Mouse (Mus musculus) left cerebral cortex, adult 2 months (tissue): ENCODE results near the gene Nudt13. TPM values are rescaled to one million over a fixed set of nuclear protein-coding genes. Genes with fewer than 3 reads are reported as not detected.
A peak's percentile ranks its signal among the peaks of the same experiment; 100 is the strongest.

Experiments
- DNase-seq, 2 experiments: peaks; one replicate each; pipeline ENCODE4 v3.0.0; 2021 to 2022; ENCODE audit warnings: low spot score in 2 of 2, mixed read lengths in 1 of 2; ENCODE audit errors: extremely low spot score in 1 of 2
- H3K27ac ChIP-seq: fragments of 200-600 bp; 2 replicates; pipeline ENCODE4 v1.8.1; 2022
- H3K4me3 ChIP-seq: fragments of 200-600 bp; 2 replicates; pipeline ENCODE4 v1.8.1; 2022
- CTCF ChIP-seq: fragments of 200-600 bp; IDR thresholded peaks from 2 replicates; pipeline ENCODE4 v1.8.1; 2022; ENCODE audit warnings: antibody characterized with exemption, mild to moderate bottlenecking, moderate library complexity
- intact Hi-C: fragments of 180-260 bp; cut with DNase I; formaldehyde crosslinking; loops from one replicate; pipeline ENCODE4 v1.15.1; 2025
- total RNA-seq, 2 experiments: library from RNA; stranded (reverse); gene quantifications; 2 replicates each; pipeline ENCODE4 v1.2.3; 2021

Nudt13 gene
- total RNA-seq, 2 experiments from 2014 or later, result 17.3 to 18.6 TPM

DNA sequence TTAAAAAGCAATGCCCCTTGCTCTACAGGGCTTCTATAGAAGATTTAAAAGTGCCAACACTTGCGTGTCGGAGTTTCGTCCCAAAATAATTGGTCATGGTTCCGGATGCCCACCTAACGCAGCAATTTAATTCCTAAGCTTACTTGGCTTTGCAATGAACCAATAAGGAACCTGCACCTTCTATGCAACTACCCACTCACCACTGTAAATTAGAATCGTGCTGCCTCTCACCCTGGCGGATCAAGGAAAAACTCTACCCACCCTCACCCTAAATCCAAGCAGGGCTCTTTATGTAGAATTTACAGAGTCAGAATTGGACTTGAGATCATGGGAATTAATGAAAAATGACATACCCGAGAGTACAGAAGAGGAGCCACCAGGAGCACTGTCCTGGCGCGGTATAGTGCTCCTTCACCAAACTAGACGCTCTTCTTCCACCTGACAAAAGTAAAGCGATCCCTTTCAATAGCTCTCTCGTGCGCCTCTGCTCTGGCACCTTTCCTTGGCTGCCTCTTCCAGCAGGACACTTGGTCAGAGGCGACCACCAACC is 53.0 kb downstream of the Nudt13 start:
- no peak; the same call in 1 of the 2 replicates for TF ChIP-seq CTCF
- peak overlapping the region; percentile 94 for H3K27ac ChIP-seq
- intact Hi-C loops, result no loop called here
- DNase-seq, result peak in 1 of 2 experiments; percentile 17
- H3K4me3 ChIP-seq, result peak overlapping the region; percentile 97

DNA sequence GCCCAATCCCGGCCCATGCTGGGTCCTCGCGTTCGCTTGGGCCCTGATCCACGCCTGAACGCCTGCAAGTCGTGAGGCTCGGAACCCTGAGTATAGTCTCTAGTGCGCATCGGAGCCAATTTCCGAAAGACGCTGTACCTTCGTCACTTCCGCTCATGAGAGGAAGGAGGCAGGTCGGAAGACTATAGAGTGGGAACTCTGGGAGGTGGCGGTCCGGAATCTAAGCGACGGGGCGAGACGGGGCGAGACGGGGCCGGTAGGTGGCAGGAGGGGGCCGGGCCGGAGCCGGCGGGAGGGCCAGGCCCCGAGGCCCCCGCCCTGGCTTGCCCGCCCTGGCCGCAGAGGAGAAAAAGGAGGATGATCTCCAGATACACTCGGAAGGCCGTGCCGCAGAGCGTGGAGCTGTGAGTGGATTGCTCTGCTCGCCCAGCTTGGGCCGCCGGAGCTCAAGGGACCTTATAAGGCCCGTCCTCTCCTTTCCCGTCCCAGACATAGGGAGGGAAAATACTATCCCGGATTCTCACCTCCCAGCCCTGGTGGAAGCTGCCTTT is 53.6 kb downstream of the Nudt13 start, which contains the start of the genes Ecd and Fam149b:
Gene Ecd, minus strand, starts transcription at position 131 of the 551 bp plus-strand sequence.
Gene Fam149b, plus strand, starts transcription at position 172 of the 551 bp plus-strand sequence.
- intact Hi-C loops, result loop anchor here (1.0 kb wide), 1 partner anchor 45 kb away; the partner anchor contains the start of gene Mrps16
- Histone ChIP-seq H3K27ac (peak within 1 kb of the TSS; percentile 94), H3K4me3 (peak within 1 kb of the TSS; percentile 97)
- peak; percentile 50 for TF ChIP-seq CTCF
- peak; percentile 90 for DNase-seq

DNA sequence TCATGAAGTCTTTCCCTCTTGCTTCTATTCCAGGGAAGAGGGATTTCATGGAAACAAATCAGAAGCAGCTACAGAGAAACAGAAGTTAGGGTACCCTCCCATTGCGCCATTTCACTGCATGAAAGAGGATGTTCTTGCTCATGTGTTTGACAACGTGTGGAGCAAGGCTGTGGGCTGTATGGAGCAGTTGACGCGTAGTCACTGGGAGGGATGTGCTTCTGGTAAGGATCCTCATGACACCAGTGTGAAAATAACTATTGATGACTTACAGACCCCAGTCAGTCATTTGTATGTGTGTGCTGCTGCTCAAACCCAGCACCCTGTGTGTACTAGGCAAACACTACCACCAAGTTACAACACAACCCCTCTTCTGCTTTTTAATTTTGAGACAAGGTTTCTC is 68.7 kb downstream of the Nudt13 start:
- Histone ChIP-seq H3K4me3 (no peak overlapping the region), H3K27ac (no peak overlapping the region)
- intact Hi-C loops, result no loop called here
- TF ChIP-seq CTCF, result no peak
- no peak for DNase-seq

Other genes starting within 250 kb of the Nudt13 start
- gene Saysd1, start 156.2 kb upstream of the Nudt13 start, total RNA-seq, result 1 to 10 TPM; 4.3 to 4.7 TPM
- gene Kcnk5, start 112.9 kb upstream of the Nudt13 start, total RNA-seq, result under 1 TPM; 0.33 to 0.41 TPM
- not detected for gene Kcnk16, start 25.5 kb upstream of the Nudt13 start, total RNA-seq
- gene Ecd, start 53.4 kb downstream of the Nudt13 start, total RNA-seq, result 10 to 100 TPM; 33.2 to 39.0 TPM
- 10 to 100 TPM; 50.6 to 53.1 TPM for gene Fam149b, start 53.5 kb downstream of the Nudt13 start, total RNA-seq
- 10 to 100 TPM; 24.7 to 25.4 TPM for gene Dnajc9, start 94.2 kb downstream of the Nudt13 start, total RNA-seq
- 10 to 100 TPM; 30.8 to 33.5 TPM for gene Mrps16, start 98.9 kb downstream of the Nudt13 start, total RNA-seq
- 1 to 10 TPM in 1 of 2 experiments, under 1 TPM in 1; 0.95 to 2.2 TPM for gene Cfap70, start 157.5 kb downstream of the Nudt13 start, total RNA-seq
- gene Anxa7, start 185.4 kb downstream of the Nudt13 start, total RNA-seq, result 10 to 100 TPM; 64.9 to 66.2 TPM
- gene Mss51, start 202.2 kb downstream of the Nudt13 start, total RNA-seq, result 1 to 10 TPM in 1 of 2 experiments, under 1 TPM in 1; 0.97 to 1.2 TPM